Mouse (Mus musculus) forebrain, embryonic 14.5 days (tissue): ENCODE data around the gene Pcsk6. TPM values are rescaled to one million over a fixed set of nuclear protein-coding genes. Genes with fewer than 3 reads are reported as not detected.

Source experiments
- ATAC-seq: fragments of 200-750 bp; cut with Nextera tagmentation; 2 replicates; pipeline ENCODE4 v1.8.0; 2017; ENCODE audit warnings: mild to moderate bottlenecking, moderate library complexity
- DNase-seq: peaks from one replicate; pipeline ENCODE4 v3.0.0-alpha.2; 2015; ENCODE audit warnings: low spot score
- H3K27ac ChIP-seq: fragments of 300-500 bp; sonication (generic); 2 replicates; pipeline ENCODE4 v1.5.1; 2014; ENCODE audit warnings: low read depth, mild to moderate bottlenecking, control low read depth, low read length, moderate library complexity
- H3K27me3 ChIP-seq: fragments of 300-500 bp; sonication (generic); replicated peaks from 2 replicates; pipeline ENCODE4 v1.6.1; 2014; ENCODE audit warnings: low read length, control low read depth, mixed read lengths; ENCODE audit not compliant: control insufficient read depth, insufficient read depth
- H3K36me3 ChIP-seq: fragments of 300-500 bp; sonication (generic); 2 replicates; pipeline ENCODE4 v1.6.1; 2014; ENCODE audit warnings: low read length, control low read depth; ENCODE audit not compliant: control insufficient read depth, insufficient read depth
- H3K4me1 ChIP-seq: fragments of 300-500 bp; sonication (generic); 2 replicates; pipeline ENCODE4 v1.6.1; 2014; ENCODE audit warnings: antibody characterized with exemption, low read length, control low read depth; ENCODE audit not compliant: control insufficient read depth, insufficient read depth
- H3K4me2 ChIP-seq: fragments of 300-500 bp; sonication (generic); 2 replicates; pipeline ENCODE4 v1.6.1; 2014; ENCODE audit warnings: mild to moderate bottlenecking, control low read depth, low read length
- H3K4me3 ChIP-seq: fragments of 300-500 bp; sonication (generic); 2 replicates; pipeline ENCODE4 v1.5.1; 2014; ENCODE audit warnings: low read depth, low read length, control low read depth
- H3K9ac ChIP-seq: fragments of 300-500 bp; sonication (generic); 2 replicates; pipeline ENCODE4 v1.6.1; 2014; ENCODE audit warnings: mild to moderate bottlenecking, low read length, control low read depth, moderate library complexity
- H3K9me3 ChIP-seq: fragments of 300-500 bp; sonication (generic); replicated peaks from 2 replicates; pipeline ENCODE4 v1.6.1; 2016; ENCODE audit warnings: low read length, control low read depth, mixed read lengths; ENCODE audit not compliant: control insufficient read depth
- WGBS: fragments of 180-500 bp; shearing (Covaris S2); extraction: QIAGEN DNeasy Blood & Tissue Kit; methylation state at CpG from one replicate; pipeline ENCODE4 v1.1.7; 2014; 5-methylcytosine and 5-hydroxymethylcytosine counted together
- polyA plus RNA-seq: library from polyadenylated mRNA; unstranded; fragments of >200 nt; fragmentation: Nextera tagmentation; extraction: Ambion mirVana; gene quantifications from 2 replicates; pipeline ENCODE4 v1.2.1, GENCODE M21; 2014

Pcsk6 gene
- polyA plus RNA-seq, 1 experiment from 2014 or later, result 1.4 TPM

GRCm38 (mm10) chr7:65892264-65892828 is 30.8 kb downstream of the Pcsk6 start:
- 62% methylated on average over 9 of the region's 9 CpGs for WGBS
- H3K4me1 ChIP-seq, result no peaks in the 10 kb centered on the region
- H3K9me3 ChIP-seq, result no peaks in the 10 kb centered on the region
- no peak overlapping the region for H3K4me2 ChIP-seq
- no peak overlapping the region for H3K9ac ChIP-seq
- H3K27ac ChIP-seq, result no peak overlapping the region
- ATAC-seq (no peak), DNase-seq (no peak)
- no peaks in the 10 kb centered on the region for H3K36me3 ChIP-seq
- no peaks in the 10 kb centered on the region for H3K27me3 ChIP-seq
- no peak overlapping the region for H3K4me3 ChIP-seq

GRCm38 (mm10) chr7:65893546-65893945 is 32.0 kb downstream of the Pcsk6 start:
- 86% methylated on average over 10 of the region's 10 CpGs for WGBS
- peak; percentile 42; the same call in 1 of the 2 replicates for ATAC-seq
- Histone ChIP-seq H3K4me3 (no peak overlapping the region), H3K4me1 (no peaks in the 10 kb centered on the region), H3K27ac (no peak overlapping the region), H3K9me3 (no peaks in the 10 kb centered on the region), H3K4me2 (no peak overlapping the region), H3K36me3 (no peaks in the 10 kb centered on the region), H3K9ac (no peak overlapping the region), H3K27me3 (no peaks in the 10 kb centered on the region)
- peak; percentile 52 for DNase-seq

GRCm38 (mm10) chr7:65895262-65895661 is 33.7 kb downstream of the Pcsk6 start:
- ATAC-seq (no peak), DNase-seq (no peak)
- no peaks in the 10 kb centered on the region for H3K27me3 ChIP-seq
- WGBS, result 90% methylated on average over 5 of the region's 5 CpGs
- no peak overlapping the region for H3K27ac ChIP-seq
- H3K36me3 ChIP-seq, result no peaks in the 10 kb centered on the region
- no peaks in the 10 kb centered on the region for H3K9me3 ChIP-seq
- H3K4me1 ChIP-seq, result no peaks in the 10 kb centered on the region
- no peak overlapping the region for H3K4me2 ChIP-seq
- no peak overlapping the region for H3K9ac ChIP-seq
- no peak overlapping the region for H3K4me3 ChIP-seq

GRCm38 (mm10) chr7:65901231-65901630 is 39.7 kb downstream of the Pcsk6 start:
- Histone ChIP-seq H3K36me3 (no peaks in the 10 kb centered on the region), H3K27me3 (no peaks in the 10 kb centered on the region), H3K9me3 (no peaks in the 10 kb centered on the region), H3K4me3 (no peak overlapping the region), H3K4me1 (no peaks in the 10 kb centered on the region), H3K4me2 (no peak overlapping the region), H3K9ac (no peak overlapping the region), H3K27ac (no peak overlapping the region)
- 88% methylated on average over 11 of the region's 11 CpGs for WGBS
- DNase-seq (no peak), ATAC-seq (no peak)

- Histone ChIP-seq H3K9me3 (no peaks in the 10 kb centered on the region), H3K27ac (no peak overlapping the region), H3K27me3 (no peaks in the 10 kb centered on the region), H3K9ac (no peak overlapping the region), H3K36me3 (no peaks in the 10 kb centered on the region), H3K4me3 (no peak overlapping the region), H3K4me2 (no peak overlapping the region), H3K4me1 (no peaks in the 10 kb centered on the region)
- DNase-seq (peak; percentile 13), ATAC-seq (no peak)
- 66% methylated on average over 13 of the region's 13 CpGs for WGBS
Observed at GRCm38 (mm10) chr7:65902471-65903180, 41.1 kb downstream of the Pcsk6 start.

- H3K36me3 ChIP-seq, result no peaks in the 10 kb centered on the region
- H3K9me3 ChIP-seq, result no peaks in the 10 kb centered on the region
- H3K27me3 ChIP-seq, result no peaks in the 10 kb centered on the region
- ATAC-seq, result no peak
- H3K4me1 ChIP-seq, result no peaks in the 10 kb centered on the region
- DNase-seq, result no peak
- no peak overlapping the region for H3K27ac ChIP-seq
- no peak overlapping the region for H3K4me3 ChIP-seq
- H3K4me2 ChIP-seq, result no peak overlapping the region
- 78% methylated on average over 6 of the region's 6 CpGs for WGBS
- no peak overlapping the region for H3K9ac ChIP-seq
Observed at GRCm38 (mm10) chr7:65903456-65903855, 41.9 kb downstream of the Pcsk6 start.

- H3K27ac ChIP-seq, result no peak overlapping the region
- H3K9me3 ChIP-seq, result no peaks in the 10 kb centered on the region
- H3K4me2 ChIP-seq, result no peak overlapping the region
- DNase-seq (no peak), ATAC-seq (no peak)
- 93% methylated on average over 9 of the region's 9 CpGs for WGBS
- no peak overlapping the region for H3K9ac ChIP-seq
- no peak overlapping the region for H3K4me3 ChIP-seq
- H3K4me1 ChIP-seq, result no peaks in the 10 kb centered on the region
- H3K36me3 ChIP-seq, result no peaks in the 10 kb centered on the region
- H3K27me3 ChIP-seq, result no peaks in the 10 kb centered on the region
Observed at GRCm38 (mm10) chr7:65906528-65907272, 45.2 kb downstream of the Pcsk6 start.

GRCm38 (mm10) chr7:65909343-65910127 is 48.0 kb downstream of the Pcsk6 start:
- Histone ChIP-seq H3K36me3 (no peaks in the 10 kb centered on the region), H3K27ac (no peak overlapping the region), H3K9me3 (no peaks in the 10 kb centered on the region), H3K4me3 (no peak overlapping the region), H3K4me1 (no peaks in the 10 kb centered on the region), H3K27me3 (no peaks in the 10 kb centered on the region), H3K9ac (no peak overlapping the region), H3K4me2 (no peak overlapping the region)
- DNase-seq, result no peak
- ATAC-seq, result no peak
- 88% methylated on average over 12 of the region's 12 CpGs for WGBS
